Mouse (Mus musculus): ENCODE data around the gene Eogt. TPM values are rescaled to one million over a fixed set of nuclear protein-coding genes. Genes with fewer than 3 reads are reported as not detected.

Eogt gene
- polyA plus RNA-seq, 1 experiment from 2014 or later: 1.8 TPM

DNA sequence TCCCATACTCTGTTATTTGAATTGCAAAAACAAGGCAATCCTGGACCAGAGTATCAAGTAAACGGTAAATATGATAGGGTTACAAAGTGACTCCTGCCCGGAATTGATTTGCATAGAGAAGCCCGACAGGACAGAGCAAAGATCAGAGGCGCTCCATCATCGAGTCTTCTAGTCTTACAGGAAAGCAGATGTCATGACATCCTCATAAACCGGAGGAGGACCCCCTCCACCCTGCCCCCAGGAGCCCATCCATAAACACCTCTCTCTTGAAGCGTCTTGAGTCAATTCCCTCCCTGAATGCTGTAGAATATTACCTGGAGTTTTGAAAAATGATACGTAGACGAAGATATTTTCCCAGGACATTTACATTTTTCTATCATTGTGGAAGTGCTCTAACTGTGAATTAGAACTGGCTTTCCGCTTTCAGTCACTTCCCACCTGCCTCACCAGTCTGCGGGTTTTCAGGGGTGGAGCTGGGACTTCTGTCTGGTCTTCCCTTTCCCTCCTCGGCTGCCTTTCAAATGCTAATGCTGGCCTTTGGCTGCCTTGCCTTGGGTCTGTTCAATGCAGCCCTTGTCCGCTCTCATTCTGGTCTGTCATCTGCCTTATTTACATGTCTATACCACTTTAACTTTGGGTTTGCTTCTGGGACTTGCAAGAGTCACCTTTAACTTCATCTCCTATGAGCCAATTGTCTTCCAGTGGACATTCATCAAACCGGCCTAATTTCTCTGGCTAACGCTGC is 46.9 kb downstream of the Eogt start:
- no peaks in the 10 kb centered on the region for H3K36me3 ChIP-seq (replicated peaks; ENCODE audit: insufficient read depth, low read length)
- no peak overlapping the region for H3K9ac ChIP-seq (replicated peaks)
- TF ChIP-seq CTCF (IDR thresholded peaks at IDR 0.05; ENCODE audit: low read depth) (no peak), EP300 (IDR thresholded peaks at IDR 0.05; ENCODE audit: low read depth) (no peak)
- H3K4me1 ChIP-seq (ENCODE audit: insufficient read depth): no peaks in the 10 kb centered on the region
- no peak for ATAC-seq
- H3K4me3 ChIP-seq (ENCODE audit: low read depth, low read length): no peak overlapping the region
- 8% methylated on average over 15 of the region's 15 CpGs for WGBS (ENCODE audit: insufficient replicate concordance)
- no peak overlapping the region for H3K4me2 ChIP-seq (ENCODE audit: low read depth, low read length)
- H3K9me3 ChIP-seq (ENCODE audit: low read length): no peaks in the 10 kb centered on the region
- H3K27ac ChIP-seq (ENCODE audit: low read depth): no peak overlapping the region
- DNase-seq: no peak
- peaks cover 6% of the 10 kb centered on the region; the same call in 1 of the 2 replicates for H3K27me3 ChIP-seq (ENCODE audit: insufficient read depth, low read length)

DNA sequence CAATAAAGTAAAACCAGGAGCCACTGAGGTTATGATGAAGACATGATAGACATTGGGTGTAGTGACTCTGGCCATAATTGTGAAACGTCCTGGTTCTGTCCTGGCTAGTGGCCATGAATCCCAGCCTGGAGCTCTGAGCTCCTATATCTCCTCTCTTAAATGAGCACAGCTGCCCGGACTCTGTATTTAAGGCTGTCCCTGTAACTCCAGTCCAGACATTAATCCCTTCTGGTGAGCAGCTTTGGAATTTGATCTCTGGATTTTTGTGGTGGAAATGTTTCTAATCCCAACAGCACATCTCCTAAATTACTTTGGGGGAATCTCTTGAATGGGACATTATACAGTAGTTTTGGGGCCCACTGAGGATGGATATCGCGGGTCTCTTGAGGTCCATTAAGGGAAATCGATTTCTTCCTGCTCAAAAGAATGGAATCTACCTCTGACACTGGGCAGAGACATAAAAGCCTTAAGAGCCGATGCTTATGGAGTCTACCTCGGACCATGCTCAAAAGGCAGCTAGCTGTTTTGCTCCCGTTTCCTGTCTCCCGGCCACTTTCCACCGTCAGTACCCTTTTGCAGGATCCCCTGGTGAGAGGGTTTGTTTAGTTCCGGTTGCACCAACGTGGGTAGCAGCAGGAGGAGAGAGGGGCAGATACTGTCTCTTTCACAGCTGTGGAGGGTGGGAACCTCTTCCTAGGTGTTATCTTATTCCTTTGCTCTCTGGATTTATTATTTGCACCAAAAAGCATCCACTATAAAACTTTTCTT is 47.6 kb downstream of the Eogt start:
- no peak overlapping the region for H3K4me2 ChIP-seq (ENCODE audit: low read depth, low read length)
- no peak for DNase-seq
- H3K4me1 ChIP-seq (ENCODE audit: insufficient read depth): no peaks in the 10 kb centered on the region
- H3K36me3 ChIP-seq (replicated peaks; ENCODE audit: insufficient read depth, low read length): no peaks in the 10 kb centered on the region
- no peak for ATAC-seq
- no peak overlapping the region for H3K27ac ChIP-seq (ENCODE audit: low read depth)
- 21% methylated on average over 12 of the region's 12 CpGs for WGBS (ENCODE audit: insufficient replicate concordance)
- H3K4me3 ChIP-seq (ENCODE audit: low read depth, low read length): no peak overlapping the region
- H3K9me3 ChIP-seq (ENCODE audit: low read length): no peaks in the 10 kb centered on the region
- no peak overlapping the region for H3K9ac ChIP-seq (replicated peaks)
- peaks cover 6% of the 10 kb centered on the region; the same call in 1 of the 2 replicates for H3K27me3 ChIP-seq (ENCODE audit: insufficient read depth, low read length)
- TF ChIP-seq EP300 (IDR thresholded peaks at IDR 0.05; ENCODE audit: low read depth) (no peak), CTCF (IDR thresholded peaks at IDR 0.05; ENCODE audit: low read depth) (no peak)

DNA sequence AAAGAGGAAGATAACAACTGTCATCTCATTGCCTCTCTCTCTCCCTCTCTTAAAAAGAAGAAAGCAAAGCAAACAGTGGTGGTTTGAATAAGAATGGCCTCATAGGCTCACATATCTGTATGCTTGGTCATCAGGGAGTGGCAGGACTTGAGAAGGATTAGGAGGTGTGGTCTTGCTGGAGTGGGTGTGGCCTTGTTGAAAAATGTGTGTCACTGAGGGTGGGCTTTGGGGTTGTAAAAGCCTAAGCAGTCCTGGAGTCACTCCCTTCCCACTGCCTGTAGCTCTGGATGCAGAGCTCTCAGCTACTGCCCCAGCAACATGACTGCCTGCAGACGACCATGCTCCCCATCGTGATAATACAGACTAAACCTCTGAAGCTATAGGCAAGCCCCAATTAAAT is 66.6 kb downstream of the Eogt start:
- 90% methylated on average over 2 of the region's 2 CpGs for WGBS (ENCODE audit: insufficient replicate concordance)
- ATAC-seq: no peak

DNA sequence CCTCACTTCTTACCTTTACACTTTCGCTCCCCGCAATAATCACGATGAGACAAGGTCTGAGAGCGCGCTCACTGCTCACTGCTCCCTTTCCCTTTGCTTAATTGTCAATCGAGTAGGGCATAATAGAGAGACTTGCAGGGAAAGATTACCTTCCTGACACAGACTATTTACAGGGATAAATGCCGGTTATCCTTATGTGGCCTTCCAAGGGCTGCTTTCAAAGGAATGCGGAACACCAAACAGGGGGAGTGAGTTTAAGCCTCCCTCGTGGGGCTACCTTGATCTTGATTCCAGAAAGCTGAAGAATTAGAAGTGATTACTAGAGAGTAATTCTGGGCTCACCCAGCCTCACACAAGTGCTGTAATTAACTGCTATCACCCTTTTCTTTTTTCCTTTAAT is 69.0 kb downstream of the Eogt start:
- no peak for DNase-seq
- H3K4me3 ChIP-seq (ENCODE audit: low read depth, low read length): no peak overlapping the region
- no peak overlapping the region for H3K9ac ChIP-seq (replicated peaks)
- no peaks in the 10 kb centered on the region for H3K27me3 ChIP-seq (ENCODE audit: insufficient read depth, low read length)
- no peak overlapping the region for H3K4me2 ChIP-seq (ENCODE audit: low read depth, low read length)
- no peak overlapping the region for H3K27ac ChIP-seq (ENCODE audit: low read depth)
- no peak for ATAC-seq
- 51% methylated on average over 9 of the region's 9 CpGs for WGBS (ENCODE audit: insufficient replicate concordance)
- no peaks in the 10 kb centered on the region for H3K4me1 ChIP-seq (ENCODE audit: insufficient read depth)
- H3K36me3 ChIP-seq (replicated peaks; ENCODE audit: insufficient read depth, low read length): no peaks in the 10 kb centered on the region
- no peaks in the 10 kb centered on the region for H3K9me3 ChIP-seq (ENCODE audit: low read length)
- TF ChIP-seq CTCF (IDR thresholded peaks at IDR 0.05; ENCODE audit: low read depth): no peak
- TF ChIP-seq EP300 (IDR thresholded peaks at IDR 0.05; ENCODE audit: low read depth): no peak

More for the DNA sequence above, 66.6 kb downstream of the Eogt start:
- Histone ChIP-seq H3K36me3 (replicated peaks; ENCODE audit: insufficient read depth, low read length) (no peaks in the 10 kb centered on the region), H3K9ac (replicated peaks) (no peak overlapping the region), H3K4me1 (ENCODE audit: insufficient read depth) (no peaks in the 10 kb centered on the region), H3K4me3 (ENCODE audit: low read depth, low read length) (no peak overlapping the region), H3K9me3 (ENCODE audit: low read length) (no peaks in the 10 kb centered on the region), H3K4me2 (ENCODE audit: low read depth, low read length) (no peak overlapping the region), H3K27ac (ENCODE audit: low read depth) (no peak overlapping the region), H3K27me3 (ENCODE audit: insufficient read depth, low read length) (no peaks in the 10 kb centered on the region)
- no peak for DNase-seq
- TF ChIP-seq CTCF (IDR thresholded peaks at IDR 0.05; ENCODE audit: low read depth) (no peak), EP300 (IDR thresholded peaks at IDR 0.05; ENCODE audit: low read depth) (no peak)

DNA sequence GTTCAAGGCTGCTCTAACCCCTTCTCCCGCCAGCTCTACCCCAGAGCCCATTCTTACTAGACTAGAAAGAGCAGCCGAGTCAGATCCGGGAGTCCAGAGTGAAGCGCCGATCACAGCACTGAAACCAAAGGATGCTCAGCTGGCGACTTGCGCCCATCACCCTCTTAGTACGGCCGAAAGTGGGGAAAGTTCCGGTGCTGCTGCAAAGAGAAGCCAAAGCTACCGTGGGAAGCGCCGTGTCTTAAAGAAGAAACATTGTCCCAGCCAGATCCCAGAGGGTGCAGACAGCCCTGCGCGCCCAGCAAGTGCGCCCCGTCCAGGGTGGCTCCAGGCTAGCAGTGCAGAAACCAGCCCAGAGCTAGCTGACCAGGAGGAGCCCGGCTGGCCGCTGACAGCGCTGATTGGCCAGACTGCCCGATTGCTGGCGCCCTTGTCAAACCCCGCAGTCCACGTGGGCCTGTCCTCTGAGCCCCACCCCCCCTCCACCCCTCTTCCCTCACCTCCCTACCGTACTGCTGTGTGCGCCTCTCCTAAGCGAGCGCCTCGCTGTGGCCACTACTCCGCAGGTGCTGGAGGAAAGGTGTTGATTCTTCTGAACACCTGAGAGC is 88.8 kb downstream of the Eogt start, which contains the start of gene Fam19a4:
Gene Fam19a4 (minus strand): TSS at position 340 of the 608 bp plus-strand sequence.
- peak; percentile 23; the same call in 1 of the 2 replicates for ATAC-seq
- WGBS (ENCODE audit: insufficient replicate concordance): 4% methylated on average over 29 of the region's 30 CpGs

More for the DNA sequence above, 88.8 kb downstream of the Eogt start, which contains the start of gene Fam19a4:
- Histone ChIP-seq H3K9ac (replicated peaks) (no peak within 1 kb of the TSS), H3K4me1 (ENCODE audit: insufficient read depth) (no peaks in the 10 kb centered on the region), H3K4me3 (ENCODE audit: low read depth, low read length) (0 out of 2 replicates have a peak within 1 kb of the TSS, but pooled peaks have one; percentile 10), H3K9me3 (ENCODE audit: low read length) (no peaks in the 10 kb centered on the region), H3K4me2 (ENCODE audit: low read depth, low read length) (peak within 1 kb of the TSS; percentile 45), H3K27me3 (ENCODE audit: insufficient read depth, low read length) (peaks cover 32% of the 10 kb centered on the region), H3K36me3 (replicated peaks; ENCODE audit: insufficient read depth, low read length) (no peaks in the 10 kb centered on the region), H3K27ac (ENCODE audit: low read depth) (no peak within 1 kb of the TSS)
- TF ChIP-seq CTCF (IDR thresholded peaks at IDR 0.05; ENCODE audit: low read depth): no peak
- TF ChIP-seq EP300 (IDR thresholded peaks at IDR 0.05; ENCODE audit: low read depth): no peak
- peak; percentile 25 for DNase-seq

Other genes starting within 250 kb of the Eogt start
- gene Fam19a4, start 88.8 kb downstream of the Eogt start, polyA plus RNA-seq (2015; fragmentation: Nextera tagmentation; extraction: Ambion mirVana): not detected in 2 replicates
- 17.5 and 20.3 TPM in 2 replicates for gene Tmf1, start 29.9 kb upstream of the Eogt start, polyA plus RNA-seq (2015; fragmentation: Nextera tagmentation; extraction: Ambion mirVana)
- 16.1 and 17.2 TPM in 2 replicates for gene Uba3, start 56.5 kb upstream of the Eogt start, polyA plus RNA-seq (2015; fragmentation: Nextera tagmentation; extraction: Ambion mirVana)
- 25.5 and 27.1 TPM in 2 replicates for gene Arl6ip5, start 61.5 kb upstream of the Eogt start, polyA plus RNA-seq (2015; fragmentation: Nextera tagmentation; extraction: Ambion mirVana)
- 0.11 and 0.77 TPM in 2 replicates for gene Lmod3, start 103.6 kb upstream of the Eogt start, polyA plus RNA-seq (2015; fragmentation: Nextera tagmentation; extraction: Ambion mirVana)

Data from liver, postnatal 0 days (tissue).